Mouse (Mus musculus) spleen, adult 10 weeks (tissue): ENCODE results near the gene Caly. TPM values are rescaled to one million over a fixed set of nuclear protein-coding genes. Genes with fewer than 3 reads are reported as not detected.

Experiments used
- polyA plus RNA-seq: library from polyadenylated mRNA; stranded (reverse); fragments of 350-450 nt; fragmentation: Illumina TruSeq; extraction: RNeasy Lipid Tissue Mini Kit (QIAGEN cat#74804); gene quantifications from one replicate; pipeline ENCODE4 v1.2.3, GENCODE M21; 2015; ENCODE audit warnings: low replicate concordance; ENCODE audit not compliant: insufficient read depth

Gene Caly
- polyA plus RNA-seq = not detected

DNA sequence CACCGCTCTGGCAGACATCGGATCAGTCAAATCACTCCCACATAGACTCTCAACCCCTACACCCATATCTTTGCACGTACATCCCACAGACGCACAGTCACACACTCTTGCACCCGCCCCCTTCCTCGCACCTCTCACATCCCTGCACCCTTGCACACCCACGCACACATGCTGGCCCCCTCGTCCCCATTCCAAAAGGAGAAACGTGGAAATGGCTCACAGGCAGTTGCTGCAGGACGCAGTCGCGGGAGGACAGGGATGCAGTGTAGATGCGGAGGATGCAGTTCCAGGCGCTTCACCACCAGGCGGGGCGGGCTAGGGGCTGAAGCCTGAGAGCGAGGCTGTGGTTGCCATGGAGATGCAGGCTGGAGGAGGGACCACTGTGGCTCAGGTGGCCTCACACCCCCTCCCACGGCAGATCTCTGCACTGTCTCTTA is at the start of gene Caly:
Gene Caly, minus strand, starts transcription at position 307 of the 437 bp plus-strand sequence.

DNA sequence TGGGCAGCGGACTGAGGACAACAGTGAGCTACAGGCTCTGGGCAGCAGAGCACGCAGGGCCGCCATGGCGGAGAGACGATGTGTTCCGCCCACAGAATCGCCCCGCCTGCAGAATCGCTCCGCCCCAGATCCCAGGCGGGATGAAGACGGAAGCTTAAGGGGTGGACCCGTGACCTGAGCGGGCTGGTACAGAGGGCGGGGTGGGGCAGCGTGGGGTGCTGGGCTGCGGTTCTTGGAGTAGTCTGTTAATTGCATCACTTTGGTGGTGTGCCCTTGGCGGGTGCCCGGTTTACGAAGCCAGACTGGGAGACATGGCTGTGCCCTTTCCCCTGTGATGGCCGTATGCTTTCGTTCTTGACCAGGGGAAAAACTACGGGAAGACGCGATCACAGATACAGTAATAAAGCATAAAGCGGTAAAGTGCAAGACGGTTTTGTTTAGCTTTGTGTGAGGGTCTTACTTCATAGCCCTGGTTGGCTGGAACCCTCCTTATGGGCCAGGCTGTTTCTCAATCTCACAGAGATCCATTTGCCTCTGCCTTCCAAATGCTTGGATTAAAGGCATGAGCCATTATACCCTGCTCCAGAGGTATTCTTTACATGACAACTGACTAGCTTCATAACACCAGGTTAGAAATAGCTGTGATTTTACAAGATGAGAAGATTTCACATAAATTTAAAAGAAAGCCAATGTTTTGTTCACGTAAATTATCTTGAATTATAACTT is 34.1 kb upstream of the Caly start, which contains the start of gene Echs1:
Gene Echs1, minus strand, starts transcription at position 148 of the 726 bp plus-strand sequence.

DNA sequence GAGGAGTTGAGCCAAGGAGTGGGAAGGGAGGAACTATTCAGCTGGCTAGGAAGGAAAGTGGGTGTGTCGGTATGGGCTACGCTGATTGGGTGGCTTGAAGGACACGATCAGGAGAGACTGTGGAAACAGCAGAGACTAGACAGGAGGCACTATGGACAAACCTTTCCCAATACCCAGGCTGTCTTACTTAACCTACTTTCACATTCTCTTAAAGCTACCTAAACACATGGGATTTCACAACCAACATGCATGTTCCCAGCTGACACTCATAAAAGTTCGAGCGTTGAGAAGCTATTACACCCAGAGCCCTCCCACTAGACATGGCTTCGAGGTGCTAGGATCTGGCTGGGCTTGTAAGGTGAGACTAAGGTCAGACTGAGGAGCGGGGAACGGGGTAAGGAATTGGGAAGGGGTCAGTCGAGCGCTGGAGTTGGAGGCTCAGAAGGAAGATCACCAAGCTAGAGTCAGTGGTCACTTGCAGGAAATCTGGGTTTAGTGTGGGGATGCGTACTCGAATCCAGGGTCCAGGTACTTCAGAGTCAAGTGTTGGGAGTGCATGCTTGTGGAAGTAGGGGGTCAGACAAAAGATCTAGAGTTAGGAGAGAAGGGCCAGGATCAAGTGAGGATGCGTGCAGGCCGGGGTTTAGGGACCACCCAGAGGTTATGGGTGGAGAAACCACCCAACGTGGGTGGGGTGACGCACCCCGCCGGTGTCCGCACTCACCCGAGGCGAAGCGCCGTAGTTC is 33.4 kb upstream of the Caly start, which contains the start of gene Paox:
Gene Paox, plus strand, starts transcription at position 217 of the 746 bp plus-strand sequence.

DNA sequence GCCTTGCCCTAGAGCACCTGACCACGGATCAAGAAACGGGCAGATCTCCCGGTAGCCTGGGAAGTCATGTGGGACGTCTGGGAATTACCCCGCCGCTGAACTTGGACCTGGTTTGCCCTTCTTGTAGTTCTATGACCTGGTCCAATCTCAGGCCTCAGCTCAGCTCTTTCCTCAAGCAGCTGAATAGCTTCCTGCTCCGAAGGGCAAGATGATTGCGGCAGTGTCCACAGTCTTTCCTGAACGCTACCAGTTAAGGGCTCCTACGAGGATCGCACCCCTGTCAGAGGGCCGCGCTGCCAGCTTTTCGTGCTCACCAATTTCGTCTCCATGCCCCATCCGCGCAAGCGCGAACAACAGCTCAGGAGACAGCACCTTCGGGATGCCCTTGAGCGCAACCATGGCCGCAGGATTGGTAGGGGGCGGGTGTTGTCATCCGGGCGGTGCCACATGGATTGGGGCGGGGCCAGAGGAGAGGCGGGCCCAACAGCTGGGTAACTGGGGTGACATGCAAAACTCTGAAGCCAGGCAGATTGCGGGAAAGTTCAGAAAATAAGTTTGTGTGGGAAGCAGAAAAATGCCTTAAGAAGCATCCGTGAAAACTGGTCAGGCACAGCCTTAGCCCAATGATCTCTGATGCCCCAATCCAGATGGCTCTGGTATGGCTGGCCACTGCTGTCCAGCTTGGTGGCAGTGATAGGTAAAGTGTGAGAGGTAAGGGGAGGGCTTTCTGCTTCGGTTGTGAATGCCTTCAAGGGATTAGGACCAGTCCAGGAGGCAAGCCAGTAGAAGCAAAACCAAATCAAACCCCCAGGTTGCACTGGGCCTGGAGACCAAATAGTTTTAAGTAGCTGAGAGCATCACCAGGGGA is 19.9 kb upstream of the Caly start, which contains the start of gene Fuom:
Gene Fuom, minus strand, starts transcription at position 449 of the 868 bp plus-strand sequence.

DNA sequence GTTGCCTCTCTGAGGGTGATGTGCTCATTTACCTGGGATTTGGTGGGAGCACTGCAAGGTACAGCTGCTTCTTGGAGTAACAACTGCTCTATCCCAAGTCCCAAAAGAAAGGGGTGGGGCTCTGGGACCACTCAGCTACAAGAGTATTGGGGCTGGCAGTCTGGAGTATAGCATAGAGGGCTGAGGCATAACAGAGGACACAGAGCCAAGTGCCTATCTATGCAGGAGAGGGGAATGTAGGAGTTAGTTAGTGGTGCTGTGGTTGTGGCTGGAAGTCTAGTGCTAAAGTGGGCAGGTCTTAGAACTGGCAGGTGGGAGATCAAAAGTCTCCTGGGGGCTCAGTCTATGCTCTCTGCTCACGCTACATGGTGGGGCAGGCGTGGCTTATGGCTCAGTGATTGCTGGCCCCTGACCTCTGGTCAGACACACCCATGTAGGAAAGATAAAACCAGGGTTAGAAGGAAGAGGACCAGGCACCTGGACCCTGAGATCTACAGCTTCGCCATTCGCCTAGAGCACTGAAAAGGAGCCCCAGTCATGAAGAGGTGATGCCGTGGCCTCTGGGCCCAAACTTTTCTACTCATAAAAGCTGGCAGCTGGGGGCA is 10.7 kb upstream of the Caly start, which contains the start of gene Prap1:
Gene Prap1, plus strand, starts transcription at position 472 of the 605 bp plus-strand sequence.

DNA sequence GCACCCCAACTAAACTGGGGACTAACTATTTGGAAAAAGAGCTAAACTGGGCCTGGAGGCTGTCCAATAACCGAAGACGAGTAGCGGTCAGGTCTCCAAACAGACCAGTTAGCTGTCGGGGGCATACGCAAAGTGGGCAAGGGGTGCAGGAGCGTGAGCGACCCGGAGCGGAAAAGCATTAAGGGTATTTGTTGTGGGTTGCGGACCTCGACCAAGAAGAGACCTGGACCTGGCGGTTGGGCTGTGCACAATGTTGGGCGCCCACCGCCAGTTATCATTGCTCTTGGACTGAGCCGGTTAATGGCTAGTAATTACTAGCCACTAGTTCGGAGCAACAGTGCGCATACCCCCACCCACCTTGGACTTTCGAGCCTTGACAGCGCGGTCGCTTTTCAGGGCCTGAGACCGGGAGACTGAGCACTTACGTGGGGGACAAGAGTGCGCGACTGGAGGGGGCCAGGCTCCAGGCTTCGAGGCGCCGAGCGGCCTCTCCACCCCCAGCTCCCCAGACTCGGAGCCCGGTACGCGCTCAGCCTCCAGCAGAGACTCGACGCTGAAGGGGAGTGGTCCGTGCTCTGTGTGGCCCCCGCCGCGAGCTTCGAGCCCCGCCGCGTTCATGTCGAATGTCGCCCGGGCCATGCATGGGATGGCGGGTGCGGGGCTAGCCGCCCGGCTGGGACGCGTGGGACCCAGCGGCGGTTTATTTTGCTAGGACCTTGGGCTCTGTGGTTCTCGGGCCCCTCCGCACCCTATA is 33.8 kb downstream of the Caly start, which contains the start of gene Msx3:
Gene Msx3, minus strand, starts transcription at position 729 of the 754 bp plus-strand sequence.

DNA sequence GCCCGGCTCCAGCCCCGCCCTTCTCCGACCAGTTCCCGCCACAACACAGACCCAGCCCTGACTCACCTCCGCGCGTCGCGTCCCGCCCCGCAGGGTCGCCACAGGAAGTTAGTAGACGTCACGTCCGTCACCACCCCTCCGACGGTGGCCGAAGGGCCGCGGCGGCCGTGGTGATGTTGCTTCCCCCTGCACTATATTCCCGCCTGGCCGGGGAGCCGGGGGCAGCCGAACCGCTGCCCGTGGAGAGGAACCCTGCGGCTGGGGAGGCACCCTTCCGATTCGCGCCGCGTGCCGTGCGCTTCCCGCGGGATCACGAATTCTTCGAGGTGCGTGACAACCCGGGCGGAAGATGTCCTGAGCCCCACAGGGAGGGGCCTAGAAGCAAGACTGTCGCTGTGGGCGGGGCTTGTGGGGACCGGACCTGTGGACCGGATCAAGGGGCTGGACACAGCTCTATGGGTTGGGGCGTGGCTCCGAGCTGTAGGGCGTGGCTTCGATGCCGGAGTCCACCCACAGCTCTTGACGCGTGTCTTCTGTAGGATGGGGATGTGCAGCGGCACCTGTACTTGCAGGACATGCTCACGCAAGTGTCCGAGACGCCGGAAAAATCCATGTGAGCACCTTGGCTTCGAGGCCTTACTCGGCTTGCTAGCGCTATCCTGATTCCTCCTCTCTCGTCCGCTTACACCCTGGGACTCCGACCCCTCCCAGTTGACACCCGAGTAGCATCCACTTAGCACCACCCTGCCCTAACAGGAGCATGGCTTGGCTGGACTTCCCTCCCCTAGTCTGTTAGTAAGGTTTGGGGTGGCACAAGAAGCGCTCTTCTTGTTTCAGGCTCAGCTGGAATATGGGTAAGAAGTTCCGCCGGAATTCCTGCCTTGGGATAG is 45.8 kb downstream of the Caly start, which contains the start of the genes Zfp511 and Tubgcp2:
Gene Zfp511, plus strand, starts transcription at position 111 of the 890 bp plus-strand sequence.
Gene Tubgcp2, minus strand, starts transcription at position 389 of the 890 bp plus-strand sequence.

Other genes starting within 250 kb of the Caly start
- gene Adgra1, start 248.4 kb downstream of the Caly start, polyA plus RNA-seq = not detected
- gene Kndc1, start 187.9 kb downstream of the Caly start, polyA plus RNA-seq = 0.12 TPM
- 0.19 TPM for gene Utf1, start 138.8 kb downstream of the Caly start, polyA plus RNA-seq
- not detected for gene 6430531B16Rik, start 103.8 kb downstream of the Caly start, polyA plus RNA-seq
- 15.3 TPM for gene Adam8, start 90.0 kb downstream of the Caly start, polyA plus RNA-seq
- 39.7 TPM for gene Zfp511, start 46.2 kb downstream of the Caly start, polyA plus RNA-seq
- gene Tubgcp2, start 45.9 kb downstream of the Caly start, polyA plus RNA-seq = 21.8 TPM
- not detected for gene Msx3, start 33.5 kb downstream of the Caly start, polyA plus RNA-seq
- gene Prap1, start 10.8 kb upstream of the Caly start, polyA plus RNA-seq = not detected
- 3.8 TPM for gene Fuom, start 19.9 kb upstream of the Caly start, polyA plus RNA-seq
- 9.2 TPM for gene Paox, start 33.3 kb upstream of the Caly start, polyA plus RNA-seq
- 39.4 TPM for gene Echs1, start 33.9 kb upstream of the Caly start, polyA plus RNA-seq
- gene Mtg1, start 55.0 kb upstream of the Caly start, polyA plus RNA-seq = 17.2 TPM
- 0.19 TPM for gene Sprn, start 72.3 kb upstream of the Caly start, polyA plus RNA-seq
- gene Olfr522, start 82.2 kb upstream of the Caly start, polyA plus RNA-seq = not detected
- gene Olfr523, start 90.7 kb upstream of the Caly start, polyA plus RNA-seq = not detected
- gene Olfr524, start 123.4 kb upstream of the Caly start, polyA plus RNA-seq = not detected
- 0.58 TPM for gene Cd163l1, start 135.7 kb upstream of the Caly start, polyA plus RNA-seq
- gene 5830411N06Rik, start 164.7 kb upstream of the Caly start, polyA plus RNA-seq = 1.0 TPM
- not detected for gene Olfr525, start 238.3 kb upstream of the Caly start, polyA plus RNA-seq